Mouse (Mus musculus) heart, postnatal 0 days (tissue): ENCODE data around the gene Pnpla6. TPM values are rescaled to one million over a fixed set of nuclear protein-coding genes. Genes with fewer than 3 reads are reported as not detected.
"Not testable (repeated sequence)": the region's sequence is repeated elsewhere in the genome, so short reads cannot be mapped to it uniquely, and the experiment has no call there.

Experiments used
- ATAC-seq: fragments of 200-750 bp; cut with Nextera tagmentation; 2 replicates; pipeline ENCODE4 v1.8.0; 2017; ENCODE audit warnings: low read depth, moderate number of reproducible peaks, moderate library complexity; ENCODE audit not compliant: insufficient read depth
- DNase-seq: peaks from one replicate; pipeline ENCODE4 v3.0.0-alpha.2; 2016; ENCODE audit warnings: low spot score
- H3K27ac ChIP-seq: fragments of 300-500 bp; sonication (generic); 2 replicates; pipeline ENCODE4 v1.5.1; 2014; ENCODE audit warnings: low read depth, mild to moderate bottlenecking
- H3K27me3 ChIP-seq: fragments of 300-500 bp; sonication (generic); 2 replicates; pipeline ENCODE4 v1.6.1; 2014; ENCODE audit warnings: low read length, mixed read lengths; ENCODE audit not compliant: control insufficient read depth, insufficient read depth
- H3K36me3 ChIP-seq: fragments of 300-500 bp; sonication (generic); replicated peaks from 2 replicates; pipeline ENCODE4 v1.6.1; 2014; ENCODE audit warnings: low read length, mixed read lengths; ENCODE audit not compliant: control insufficient read depth, insufficient read depth
- H3K4me1 ChIP-seq: fragments of 300-500 bp; sonication (generic); 2 replicates; pipeline ENCODE4 v1.6.1; 2014; ENCODE audit warnings: antibody characterized with exemption; ENCODE audit not compliant: control insufficient read depth, insufficient read depth
- H3K4me2 ChIP-seq: fragments of 300-500 bp; sonication (generic); 2 replicates; pipeline ENCODE4 v1.6.1; 2014; ENCODE audit warnings: low read depth, mild to moderate bottlenecking, low read length, moderate library complexity
- H3K4me3 ChIP-seq: fragments of 300-500 bp; sonication (generic); 2 replicates; pipeline ENCODE4 v1.5.1; 2014; ENCODE audit warnings: low read depth, low read length
- H3K9ac ChIP-seq: fragments of 300-500 bp; sonication (generic); replicated peaks from 2 replicates; pipeline ENCODE4 v1.6.1; 2014; ENCODE audit warnings: low read depth, low read length, mixed read lengths
- H3K9me3 ChIP-seq: fragments of 300-500 bp; sonication (generic); replicated peaks from 2 replicates; pipeline ENCODE4 v1.6.1; 2016; ENCODE audit warnings: low read length; ENCODE audit not compliant: control insufficient read depth
- CTCF ChIP-seq: IDR thresholded peaks from 2 replicates; pipeline ENCODE4 v1.5.1; 2016; ENCODE audit warnings: antibody characterized with exemption, control low read depth, low read depth
- EP300 ChIP-seq: IDR thresholded peaks from 2 replicates; pipeline ENCODE4 v1.6.1; 2016; ENCODE audit warnings: antibody characterized with exemption, low read depth
- WGBS: fragments of 180-500 bp; shearing (Covaris S2); extraction: QIAGEN DNeasy Blood & Tissue Kit; methylation state at CpG from one replicate; pipeline ENCODE4 v1.1.7; 2014; 5-methylcytosine and 5-hydroxymethylcytosine counted together
- polyA plus RNA-seq: library from polyadenylated mRNA; unstranded; fragments of >200 nt; fragmentation: Nextera tagmentation; extraction: Ambion mirVana; gene quantifications from 2 replicates; pipeline ENCODE4 v1.2.1, GENCODE M21; 2015
- total RNA-seq: library from RNA; depleted of rRNA; stranded (reverse); fragments of >200 nt; gene quantifications from 2 replicates; pipeline ENCODE4 v1.2.3, GENCODE M21; 2014; ENCODE audit warnings: low replicate concordance

Gene Pnpla6
- total and polyA plus RNA-seq, 2 experiments from 2014 or later = 8.4 to 41.7 TPM

GRCm38 (mm10) chr8:3569784-3570183, 54.6 kb downstream of the Pnpla6 start:
- H3K36me3 ChIP-seq = no peaks in the 10 kb centered on the region
- DNase-seq (no peak), ATAC-seq (no peak)
- no peak for TF ChIP-seq EP300
- no peak overlapping the region for H3K9ac ChIP-seq
- H3K9me3 ChIP-seq = no peaks in the 10 kb centered on the region
- H3K27ac ChIP-seq = no peak overlapping the region
- no peak overlapping the region for H3K4me2 ChIP-seq
- no peaks in the 10 kb centered on the region for H3K27me3 ChIP-seq
- no peaks in the 10 kb centered on the region for H3K4me1 ChIP-seq
- H3K4me3 ChIP-seq = no peak overlapping the region
- WGBS = 86% methylated on average over 5 of the region's 5 CpGs

DNA sequence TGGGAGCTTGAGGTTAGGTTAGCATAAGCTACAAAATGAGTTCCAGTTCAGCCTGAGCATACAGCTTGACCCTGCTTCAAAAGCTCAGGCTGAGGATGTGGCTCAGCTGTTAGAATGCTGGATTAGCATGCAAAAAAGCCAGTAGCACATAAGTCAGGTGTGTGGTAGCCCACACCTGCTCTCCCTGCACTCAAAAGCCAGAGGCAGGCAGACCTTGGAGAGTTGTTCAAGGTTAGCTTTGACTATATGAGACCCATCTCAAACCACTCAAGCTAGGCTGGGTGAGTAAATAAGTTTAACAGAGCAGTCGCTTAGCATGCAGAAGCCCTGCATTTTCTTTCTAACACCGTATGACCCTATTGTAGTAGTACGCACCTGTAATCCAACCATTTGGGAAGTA, 59.4 kb downstream of the Pnpla6 start:
- Histone ChIP-seq H3K9ac (no peak overlapping the region), H3K36me3 (no peaks in the 10 kb centered on the region), H3K4me3 (no peak overlapping the region), H3K4me1 (no peaks in the 10 kb centered on the region), H3K27ac (no peak overlapping the region), H3K27me3 (no peaks in the 10 kb centered on the region), H3K9me3 (no peaks in the 10 kb centered on the region), H3K4me2 (no peak overlapping the region)
- TF ChIP-seq CTCF = no peak
- no peak for TF ChIP-seq EP300
- 86% methylated on average over 3 of the region's 3 CpGs for WGBS
- DNase-seq (no peak), ATAC-seq (no peak)

DNA sequence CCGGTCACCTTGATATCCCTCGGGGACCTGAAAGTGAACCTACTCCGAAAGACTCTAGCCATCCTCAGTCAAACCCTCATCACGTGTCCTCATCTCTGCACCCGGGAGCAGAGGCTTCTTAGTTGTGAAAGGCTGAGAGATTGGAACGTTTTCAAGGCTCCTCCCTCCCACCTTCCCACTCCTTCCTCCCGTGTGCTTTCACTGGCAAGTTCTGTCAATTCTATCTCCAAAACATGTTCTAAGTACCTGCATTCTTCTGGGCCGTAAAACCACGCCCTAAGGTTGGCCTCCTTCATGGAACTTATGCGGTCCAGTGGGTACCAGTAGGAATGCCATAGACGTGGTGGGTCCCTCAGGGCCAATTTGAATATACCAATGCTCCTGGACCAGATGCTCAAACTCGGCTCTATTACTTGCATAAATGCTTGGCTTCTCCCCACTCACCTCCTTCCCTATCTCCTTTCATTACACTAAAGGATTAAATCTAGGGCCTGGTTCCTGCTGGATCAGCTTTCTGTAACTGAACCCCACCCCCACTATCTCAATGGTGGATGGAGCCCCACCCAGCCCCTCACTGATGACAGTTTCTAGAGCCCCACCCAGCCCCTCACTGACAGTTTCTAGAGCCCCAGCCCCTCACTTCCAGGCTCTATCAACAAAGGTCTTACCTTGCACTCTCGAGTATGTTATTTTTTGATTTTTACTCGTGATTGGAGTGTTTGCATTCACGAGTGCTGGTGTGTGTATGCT, 61.2 kb downstream of the Pnpla6 start:
- Histone ChIP-seq H3K4me1 (no peaks in the 10 kb centered on the region), H3K4me2 (no peak overlapping the region), H3K36me3 (no peaks in the 10 kb centered on the region), H3K9me3 (no peaks in the 10 kb centered on the region), H3K27me3 (no peaks in the 10 kb centered on the region), H3K9ac (no peak overlapping the region), H3K27ac (no peak overlapping the region), H3K4me3 (no peak overlapping the region)
- no peak for ATAC-seq
- no peak for DNase-seq
- 66% methylated on average over 15 of the region's 15 CpGs for WGBS
- no peak for TF ChIP-seq CTCF
- TF ChIP-seq EP300 = no peak

GRCm38 (mm10) chr8:3579390-3580364, 64.5 kb downstream of the Pnpla6 start:
- ATAC-seq (no peak), DNase-seq (no peak)
- TF ChIP-seq EP300 (no peak), CTCF (no peak)
- H3K9ac ChIP-seq = no peak overlapping the region
- no peaks in the 10 kb centered on the region for H3K9me3 ChIP-seq
- H3K4me3 ChIP-seq = no peak overlapping the region
- no peak overlapping the region for H3K27ac ChIP-seq
- no peaks in the 10 kb centered on the region for H3K4me1 ChIP-seq
- no peaks in the 10 kb centered on the region for H3K36me3 ChIP-seq
- H3K27me3 ChIP-seq = no peaks in the 10 kb centered on the region
- H3K4me2 ChIP-seq = no peak overlapping the region
- 76% methylated on average over 9 of the region's 9 CpGs for WGBS

GRCm38 (mm10) chr8:3581961-3582360, 66.8 kb downstream of the Pnpla6 start:
- H3K9me3 ChIP-seq, H3K4me3 ChIP-seq, H3K4me2 ChIP-seq, H3K9ac ChIP-seq, DNase-seq, H3K36me3 ChIP-seq, H3K27me3 ChIP-seq, ATAC-seq, H3K4me1 ChIP-seq, H3K27ac ChIP-seq: not testable (repeated sequence)
- 85% methylated on average over 1 of the region's 3 CpGs for WGBS
